Mouse (Mus musculus): ENCODE measurements around the gene Parp16.
A peak's percentile ranks its signal among the peaks of the same experiment; 100 is the strongest.

Parp16 gene

DNA sequence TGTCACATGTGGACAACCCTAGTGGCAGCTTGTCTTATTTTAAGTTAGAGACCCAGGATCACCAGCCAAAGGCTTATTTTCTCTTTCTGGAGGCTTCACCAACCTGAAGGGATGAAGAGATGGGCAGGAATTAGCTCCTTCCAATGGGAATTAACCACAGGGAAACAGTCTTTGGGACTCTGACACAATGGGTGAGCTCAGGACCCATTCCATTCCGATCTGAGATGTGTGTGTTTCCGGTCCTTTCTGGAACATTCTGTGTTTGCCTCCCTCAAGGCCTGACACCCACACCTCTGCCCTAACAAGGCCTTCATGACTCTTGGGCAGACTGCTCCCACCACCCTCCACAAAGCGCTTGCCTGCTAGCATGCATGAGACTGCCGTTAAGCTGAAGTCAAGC, at the start of gene Parp16:
TSS of gene Parp16 (plus strand) at position 301 of the 400 bp plus-strand sequence.
- no peak for DNase-seq (ENCODE audit: low spot score)

DNA sequence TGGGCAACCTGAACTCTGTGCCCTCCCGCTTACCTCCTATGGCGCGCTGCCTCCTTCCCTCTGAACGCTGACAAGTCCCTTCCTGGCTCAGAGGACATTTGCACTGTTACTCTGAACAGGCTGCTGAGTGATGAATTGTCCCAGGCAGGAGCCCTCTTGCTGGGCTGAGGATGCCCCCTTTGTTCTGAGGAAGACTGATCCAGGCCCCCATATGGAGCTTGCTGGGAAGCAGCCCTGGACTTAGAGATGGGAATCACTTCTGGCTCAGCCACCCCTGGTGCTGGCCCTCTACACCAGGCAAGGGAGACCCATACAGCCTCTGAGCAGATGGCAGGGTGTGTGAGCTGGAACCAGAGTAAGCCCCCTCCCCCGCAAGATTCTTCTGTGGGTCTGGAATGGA, 49.2 kb upstream of the Parp16 start:
- no peak for DNase-seq (ENCODE audit: low spot score)

DNA sequence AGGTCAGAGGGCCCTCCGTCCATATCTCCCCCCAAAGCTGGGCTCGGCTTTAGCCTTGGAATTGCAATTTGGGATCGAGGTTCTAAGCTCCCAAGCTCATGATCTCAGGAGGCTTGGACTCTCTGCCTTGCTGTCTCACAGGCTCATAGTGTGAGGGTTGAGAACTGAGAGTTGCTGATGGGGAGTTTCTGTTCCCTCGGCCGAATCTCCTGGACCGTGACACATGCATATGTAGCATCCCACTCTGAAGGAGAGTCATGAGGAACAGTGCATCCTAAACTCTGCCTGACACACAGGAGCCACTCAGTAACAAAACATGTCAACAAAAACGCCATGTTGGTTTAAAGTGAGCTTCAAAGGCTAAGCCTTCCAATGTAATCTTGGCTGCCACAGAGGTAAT, 46.6 kb upstream of the Parp16 start:
- DNase-seq (ENCODE audit: low spot score) = no peak

DNA sequence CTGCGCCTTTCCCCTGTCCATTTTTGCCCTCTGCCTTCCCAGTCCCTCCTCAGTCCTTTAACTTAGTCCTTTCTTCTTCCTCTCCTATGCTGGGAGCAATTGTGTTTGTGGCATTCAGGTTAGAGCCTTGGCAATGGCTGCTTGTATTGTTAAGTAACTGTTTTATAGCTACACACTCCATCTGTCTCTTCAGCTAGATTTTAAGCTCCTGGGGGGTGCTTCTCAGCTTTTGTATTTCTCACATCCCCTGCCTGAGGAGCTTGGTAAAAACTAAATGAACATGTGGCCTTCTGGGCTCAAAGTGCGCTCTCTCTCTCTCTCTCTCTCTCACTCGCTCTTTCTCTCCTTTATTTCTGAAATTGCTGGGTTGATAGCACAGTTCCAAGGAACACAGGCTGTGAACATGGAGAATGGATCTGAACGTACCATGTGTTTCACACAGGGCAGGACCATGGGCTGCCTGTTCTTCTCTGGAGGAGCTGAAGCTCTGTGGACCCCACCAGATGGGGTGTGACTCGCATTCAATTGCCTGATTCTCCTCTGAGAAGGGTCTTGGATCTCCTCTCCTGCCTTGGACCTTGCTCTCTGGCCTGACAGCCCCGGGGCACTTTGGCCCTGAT, 42.3 kb upstream of the Parp16 start:
- DNase-seq (ENCODE audit: low spot score) = no peak

DNA sequence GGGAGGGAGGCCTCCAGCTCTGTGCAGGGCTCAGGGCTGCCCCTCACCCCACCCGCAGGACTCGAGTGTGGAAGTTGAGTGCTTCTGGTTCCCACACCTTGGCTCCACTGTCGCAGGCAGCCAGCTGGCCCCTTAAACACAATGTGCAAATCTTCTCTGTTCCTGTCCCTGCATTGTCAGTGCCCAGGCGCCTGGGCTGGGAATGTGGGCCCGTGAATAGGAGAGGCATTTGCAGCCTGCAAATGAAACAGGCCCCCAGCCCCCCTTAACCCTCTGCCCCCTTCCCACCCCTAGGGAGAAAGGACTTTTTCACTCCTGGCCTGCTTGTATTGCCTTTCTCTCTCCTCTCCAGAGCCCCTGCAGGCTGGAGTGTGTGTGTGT, 41.8 kb upstream of the Parp16 start:
- no peak for DNase-seq (ENCODE audit: low spot score)

DNA sequence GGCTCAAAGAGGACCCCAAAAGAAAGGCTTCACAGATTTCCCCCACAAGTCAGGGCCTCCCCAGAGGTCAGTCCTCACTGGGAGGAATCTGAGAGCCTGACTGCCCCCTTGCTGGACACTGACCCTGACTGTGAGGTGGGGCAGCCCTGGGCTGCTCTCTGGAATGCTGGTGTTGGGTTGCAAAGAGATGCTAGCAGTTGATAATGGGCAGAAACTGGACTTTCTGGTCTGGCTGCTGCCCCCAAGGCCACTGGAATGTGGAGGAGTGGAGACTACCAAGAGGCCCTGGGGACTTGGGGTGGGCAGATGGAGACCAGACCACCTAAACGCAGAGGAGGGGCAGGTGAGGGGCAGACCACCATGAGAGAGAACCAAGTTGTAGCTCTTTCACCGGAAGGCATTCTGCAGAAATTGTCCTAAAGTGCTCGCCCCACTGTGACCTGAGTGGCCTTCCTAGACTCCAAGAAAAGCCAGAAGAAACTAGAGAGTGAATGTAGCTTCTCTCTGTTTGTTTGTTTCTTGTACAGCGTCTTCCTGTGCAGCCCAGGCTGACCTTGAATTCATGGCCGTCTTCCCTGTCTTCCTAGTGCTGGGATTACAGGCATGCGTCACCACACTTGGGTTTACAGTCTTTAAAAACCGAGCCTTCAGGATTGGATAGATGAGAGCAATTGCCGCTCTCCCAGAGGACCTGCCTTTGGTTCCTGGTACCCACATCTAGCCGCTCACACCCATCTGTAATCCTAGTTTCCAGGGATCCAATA, 40.3 kb upstream of the Parp16 start:
- peak; percentile 30 for DNase-seq (ENCODE audit: low spot score)

DNA sequence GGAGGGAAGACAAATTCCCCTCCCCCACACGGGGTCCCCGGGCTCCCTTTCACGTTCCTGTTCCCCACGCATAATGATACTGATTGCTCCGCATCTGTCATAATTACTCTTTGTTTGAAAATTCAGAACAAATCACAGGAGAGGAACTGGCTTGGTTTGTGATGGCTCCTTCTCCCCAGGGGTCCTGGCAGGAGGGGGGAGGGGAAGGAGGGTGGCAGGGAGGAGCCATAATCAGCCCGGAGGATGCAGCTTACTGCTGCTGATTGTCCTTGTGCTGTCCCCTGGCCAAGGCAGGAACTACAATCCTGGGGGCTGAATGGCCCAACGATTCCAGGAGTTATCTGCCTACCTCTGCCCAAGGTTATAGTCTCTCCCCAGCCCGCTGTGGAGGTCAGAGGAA, 38.5 kb upstream of the Parp16 start:
- no peak for DNase-seq (ENCODE audit: low spot score)

DNA sequence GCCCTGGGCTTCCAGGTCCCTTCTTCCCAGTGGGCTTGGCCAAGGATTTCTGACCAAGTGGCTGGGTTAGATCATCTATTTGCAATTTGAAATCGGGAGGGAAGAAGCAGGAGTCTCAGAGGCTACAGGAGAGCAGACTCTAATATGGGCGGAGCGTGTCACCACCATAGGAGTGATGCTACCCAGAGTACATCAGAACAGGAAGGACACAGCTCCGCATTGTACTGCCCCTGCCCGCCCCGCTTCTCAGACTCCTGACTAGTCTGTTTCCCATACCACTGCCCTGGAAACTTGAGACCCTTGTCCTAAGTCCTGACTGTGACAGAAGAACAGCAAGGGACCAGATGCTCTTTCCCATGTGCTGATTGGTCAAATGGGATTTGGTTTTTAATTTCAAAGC, 37.5 kb upstream of the Parp16 start:
- DNase-seq (ENCODE audit: low spot score) = no peak

DNA sequence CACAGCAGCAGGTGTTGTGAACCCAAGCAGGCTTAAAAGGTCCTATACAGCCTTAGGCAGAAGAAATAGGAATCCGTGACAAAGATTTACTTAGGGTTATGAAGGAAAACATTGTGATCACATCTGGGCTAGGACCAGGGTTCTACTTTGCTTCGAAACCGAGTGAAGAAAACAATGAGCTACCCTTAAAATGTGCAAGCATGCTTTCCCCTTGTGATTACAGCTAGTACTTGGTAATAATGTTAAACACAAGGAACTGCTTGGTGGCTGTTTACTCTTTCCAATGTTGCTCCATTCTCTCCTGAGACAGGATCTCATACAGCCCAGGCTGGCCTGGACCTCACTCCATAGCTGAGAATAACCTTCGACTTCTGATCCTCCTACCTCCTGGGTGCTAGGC, 34.0 kb upstream of the Parp16 start:
- DNase-seq (ENCODE audit: low spot score) = no peak

DNA sequence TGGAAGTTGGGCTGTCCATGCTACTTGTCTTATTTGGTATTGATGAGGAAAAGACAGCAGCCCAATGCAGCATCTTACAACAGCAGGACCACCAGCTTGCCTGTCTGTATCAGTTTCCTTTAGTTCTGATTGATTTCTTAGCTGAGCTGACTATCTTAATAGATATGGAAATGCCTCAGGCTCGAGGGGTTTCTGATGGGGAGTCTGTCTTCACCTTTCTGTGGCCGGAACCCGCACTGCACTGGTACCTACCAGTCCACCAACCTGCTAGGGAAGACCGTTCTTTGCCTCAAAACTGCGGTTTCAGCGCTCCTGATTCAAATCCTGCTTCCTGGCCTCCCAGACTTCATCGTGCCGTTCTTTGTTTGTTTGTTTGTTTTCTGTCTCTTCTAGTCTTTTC, 33.3 kb upstream of the Parp16 start:
- DNase-seq (ENCODE audit: low spot score) = no peak

DNA sequence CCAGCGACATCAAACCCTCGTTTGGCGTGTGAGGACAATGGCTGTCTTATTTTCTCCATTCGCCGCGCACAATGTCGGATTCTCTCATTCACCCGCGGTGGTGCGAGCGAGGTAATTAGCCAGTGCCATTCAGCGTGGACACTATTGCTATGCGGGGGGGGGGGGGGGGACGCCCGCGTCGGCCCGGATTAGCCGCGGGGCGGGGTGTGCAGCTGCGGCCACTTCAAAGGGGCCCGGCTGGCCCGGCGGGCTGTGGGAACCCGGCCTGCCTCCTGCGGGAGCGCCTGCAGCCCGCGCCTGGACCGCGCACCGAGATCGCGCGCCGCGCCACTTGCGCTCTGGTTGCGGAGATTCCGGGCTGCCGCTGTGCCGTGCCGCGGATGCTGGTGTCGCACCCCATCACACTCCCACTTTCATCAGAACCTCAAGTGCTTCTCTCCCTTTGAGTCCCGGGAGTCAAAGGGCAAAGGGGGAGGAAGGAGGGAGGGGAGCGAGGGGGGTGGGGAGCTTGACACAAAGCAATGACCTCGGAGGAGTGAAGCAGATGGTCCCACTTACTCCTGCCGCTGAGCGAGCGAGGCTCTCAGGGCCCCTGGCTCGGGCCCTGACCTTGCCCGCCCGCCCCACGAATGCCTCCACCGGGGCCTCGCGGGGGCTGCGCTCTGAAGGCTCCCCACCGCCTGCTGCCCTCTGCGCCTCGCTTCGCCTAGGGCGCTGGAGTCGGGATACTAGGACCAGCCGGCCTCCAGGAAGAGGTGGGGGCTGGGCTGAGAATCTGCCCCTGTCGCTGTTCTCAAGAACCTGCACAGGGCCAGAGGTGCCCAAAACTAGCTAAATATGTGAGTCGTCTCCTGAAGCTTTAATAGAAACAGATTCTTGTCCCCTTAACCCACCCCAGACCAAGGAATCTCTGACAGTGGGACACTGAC, 32.2 kb upstream of the Parp16 start:
- DNase-seq (ENCODE audit: low spot score) = peak; percentile 40

DNA sequence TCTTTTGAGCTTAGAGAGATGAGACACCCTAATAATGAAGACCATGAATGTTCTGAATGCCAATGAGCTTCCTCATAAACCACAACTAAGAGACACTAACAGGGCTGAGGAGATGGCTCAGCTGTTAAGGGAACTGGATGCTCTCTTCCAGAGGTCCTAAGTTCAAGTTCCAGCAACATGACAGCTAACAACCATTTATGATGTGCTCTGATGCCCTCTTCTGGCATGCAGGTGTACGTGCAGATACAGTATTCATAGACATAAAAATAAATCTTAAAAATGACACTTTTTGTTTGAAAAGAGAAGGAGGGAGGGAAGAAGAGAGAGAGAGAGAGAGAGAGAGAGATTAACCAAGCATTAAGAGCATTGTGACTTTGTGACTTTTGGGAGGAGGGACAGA, 30.3 kb upstream of the Parp16 start:
- no peak for DNase-seq (ENCODE audit: low spot score)

DNA sequence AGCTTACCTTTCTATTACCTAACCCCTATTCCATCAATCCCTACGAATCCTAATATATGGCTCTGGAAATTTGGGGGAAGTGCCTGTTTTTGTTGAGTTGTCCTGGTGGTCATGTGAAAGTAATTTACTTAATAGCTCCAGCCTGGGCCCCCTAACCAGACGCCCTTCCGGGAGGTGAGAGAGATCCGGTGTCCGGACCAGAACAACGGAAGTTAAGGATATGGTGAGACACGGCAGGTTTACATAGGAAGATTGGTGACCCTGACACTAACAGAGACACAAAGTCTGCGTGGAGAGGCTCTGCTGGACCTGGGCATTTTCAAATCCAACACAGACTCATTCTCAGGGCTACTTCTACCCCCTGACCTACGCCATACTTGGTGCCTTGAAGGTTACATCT, 28.8 kb upstream of the Parp16 start:
- no peak for DNase-seq (ENCODE audit: low spot score)

DNA sequence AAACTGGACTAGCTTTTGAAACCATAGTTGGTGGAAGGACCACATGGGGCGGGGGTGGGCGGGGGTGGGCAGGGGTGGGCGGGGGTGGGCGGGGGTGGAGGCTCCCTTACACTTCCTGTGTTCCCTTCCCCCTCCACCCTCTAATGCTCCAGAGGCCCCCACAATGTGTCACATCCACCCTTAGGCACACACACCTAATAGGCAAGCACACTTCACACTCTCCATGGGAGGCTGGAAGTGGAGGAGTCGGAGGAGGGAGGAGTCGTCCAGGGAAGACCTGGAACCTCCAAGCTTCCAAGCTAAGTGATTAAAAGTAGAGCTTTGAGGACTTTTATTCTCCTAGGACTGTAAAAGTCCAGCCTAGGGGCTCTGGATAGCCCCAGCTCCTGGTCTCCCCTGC, 26.6 kb upstream of the Parp16 start:
- DNase-seq (ENCODE audit: low spot score) = no peak

DNA sequence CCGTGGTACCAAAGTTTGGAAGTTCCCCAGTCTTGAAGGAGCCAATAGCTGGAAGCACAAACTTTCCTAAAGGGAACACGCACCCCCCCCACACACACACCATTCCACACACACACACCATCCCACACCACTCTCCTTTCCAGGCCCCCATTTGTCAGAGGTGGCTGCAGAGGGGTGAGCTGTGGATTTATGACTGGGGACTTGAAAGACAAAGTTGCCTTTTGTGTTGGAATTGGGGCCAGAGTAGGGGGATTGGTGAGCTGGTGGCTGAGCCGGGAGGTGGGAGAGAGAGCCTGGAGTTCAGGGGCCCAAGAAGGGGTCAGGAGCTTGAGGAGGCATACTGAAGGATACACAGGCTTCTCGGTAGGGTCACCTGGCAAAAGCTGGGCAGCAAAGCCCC, 26.2 kb upstream of the Parp16 start:
- DNase-seq (ENCODE audit: low spot score) = no peak

DNA sequence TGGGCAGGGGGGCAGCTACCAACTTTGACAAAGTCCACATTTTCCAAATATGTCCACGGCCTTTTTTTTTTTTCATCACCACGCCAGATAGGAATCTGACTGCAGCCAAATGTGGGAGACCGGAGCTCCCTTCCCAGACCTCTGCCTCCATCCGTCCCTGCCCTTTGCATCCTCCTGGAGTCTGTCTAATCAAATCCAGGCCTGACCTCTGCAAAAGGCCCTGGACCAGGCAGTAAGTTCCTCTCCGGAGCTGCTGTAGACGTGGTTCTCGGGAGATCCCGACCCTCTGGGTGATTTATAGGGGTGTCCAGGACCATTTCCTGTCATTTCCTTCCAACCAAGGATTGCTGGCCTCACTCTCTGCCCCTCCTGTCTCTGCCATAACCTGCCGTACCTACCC, 22.5 kb upstream of the Parp16 start:
- DNase-seq (ENCODE audit: low spot score) = no peak

DNA sequence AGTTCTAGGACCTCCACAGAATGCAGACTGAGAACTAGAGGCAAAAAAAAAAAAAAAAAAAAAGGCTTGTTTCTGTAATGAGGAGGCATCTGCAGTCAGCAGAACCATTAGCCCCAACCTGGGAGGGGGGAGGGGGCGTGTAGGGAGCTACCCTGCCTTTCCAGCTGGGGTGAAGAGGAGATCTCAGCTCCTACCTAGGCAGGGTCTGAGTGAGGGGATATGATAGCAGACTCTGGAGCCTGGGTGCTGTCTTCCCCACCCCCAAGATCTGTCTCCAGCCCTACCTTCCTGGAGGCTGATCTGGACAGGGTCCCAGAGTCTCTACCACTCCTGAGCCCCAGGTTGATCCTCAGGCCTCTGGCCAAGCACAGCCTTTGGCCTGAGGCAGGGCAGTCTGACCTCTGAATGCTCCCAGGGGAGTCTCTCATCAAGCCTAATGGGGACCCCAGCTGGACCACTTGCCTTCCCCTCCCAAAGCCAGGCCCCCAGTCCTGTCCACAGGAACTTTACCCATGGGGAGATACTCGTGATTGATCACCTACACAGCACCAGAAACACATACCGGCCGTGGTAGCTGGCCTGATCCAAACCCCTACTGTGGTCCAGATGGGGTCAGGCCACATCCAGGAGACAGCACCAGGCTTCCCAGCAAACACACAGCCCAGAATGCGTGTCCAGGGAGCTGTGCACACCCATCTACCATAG, 19.8 kb upstream of the Parp16 start:
- no peak for DNase-seq (ENCODE audit: low spot score)

DNA sequence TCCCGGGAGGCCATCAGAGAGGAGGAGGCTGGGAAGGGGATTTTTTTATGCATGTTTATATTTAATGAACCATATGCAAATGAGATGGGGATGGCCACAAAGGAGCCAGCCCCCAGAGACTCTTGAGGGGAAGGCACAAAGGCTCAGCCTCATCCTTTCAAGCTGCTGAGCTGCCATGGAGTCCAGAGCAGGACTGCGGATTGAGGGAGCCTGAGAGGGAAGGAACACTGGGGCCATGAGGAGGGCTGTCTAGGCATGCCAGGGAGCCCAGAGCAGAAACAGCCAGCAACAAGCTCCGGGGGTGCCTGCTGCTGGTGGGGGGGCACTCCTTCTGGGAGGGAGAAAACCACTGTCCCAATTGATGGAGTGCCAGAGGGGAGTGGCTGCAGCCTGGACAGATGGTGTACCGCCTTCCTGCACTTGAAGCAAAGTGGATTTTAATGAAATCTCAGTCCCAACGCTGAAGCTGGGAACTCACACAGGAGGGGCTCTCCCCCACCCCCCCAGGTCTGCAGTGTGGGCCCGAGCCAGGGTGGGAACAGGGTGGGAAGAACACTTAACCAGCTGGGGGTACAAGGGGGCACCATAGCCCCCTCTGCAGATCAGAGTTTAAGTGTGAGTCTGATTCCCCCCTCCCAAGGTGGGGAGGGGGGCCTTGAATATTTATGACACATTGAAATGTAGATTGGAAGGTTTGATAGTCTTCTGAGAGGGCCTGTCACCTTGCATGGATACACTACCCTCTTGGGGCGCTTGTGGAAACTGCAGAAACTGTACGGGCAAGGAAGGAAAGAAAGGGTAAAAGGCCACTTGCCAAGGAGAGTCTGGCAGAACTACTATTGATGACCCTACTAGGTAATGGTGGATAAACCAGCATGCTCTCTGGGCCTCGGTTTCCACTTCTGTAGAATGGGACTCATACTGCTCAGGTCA, 18.9 kb upstream of the Parp16 start:
- DNase-seq (ENCODE audit: low spot score) = no peak

DNA sequence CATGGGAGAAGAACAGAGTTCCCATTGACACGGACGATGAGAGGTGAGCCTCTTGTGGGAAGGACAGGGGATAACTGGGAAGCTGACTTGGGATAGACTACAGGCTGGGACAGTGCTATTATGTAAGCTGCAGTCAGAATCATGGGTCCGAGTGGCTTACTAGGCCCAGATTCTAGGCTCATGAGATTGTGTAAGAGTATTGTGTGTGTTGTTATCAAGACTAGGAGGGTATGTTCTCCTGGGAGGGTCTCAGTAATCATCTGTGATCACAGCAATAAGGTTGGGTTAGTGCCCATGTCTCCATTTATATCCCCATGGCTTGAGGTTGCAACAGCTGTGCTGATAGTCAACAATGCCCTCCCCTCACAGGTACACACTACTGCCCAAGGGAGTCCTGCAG, 17.7 kb upstream of the Parp16 start:
- DNase-seq (ENCODE audit: low spot score) = no peak

DNA sequence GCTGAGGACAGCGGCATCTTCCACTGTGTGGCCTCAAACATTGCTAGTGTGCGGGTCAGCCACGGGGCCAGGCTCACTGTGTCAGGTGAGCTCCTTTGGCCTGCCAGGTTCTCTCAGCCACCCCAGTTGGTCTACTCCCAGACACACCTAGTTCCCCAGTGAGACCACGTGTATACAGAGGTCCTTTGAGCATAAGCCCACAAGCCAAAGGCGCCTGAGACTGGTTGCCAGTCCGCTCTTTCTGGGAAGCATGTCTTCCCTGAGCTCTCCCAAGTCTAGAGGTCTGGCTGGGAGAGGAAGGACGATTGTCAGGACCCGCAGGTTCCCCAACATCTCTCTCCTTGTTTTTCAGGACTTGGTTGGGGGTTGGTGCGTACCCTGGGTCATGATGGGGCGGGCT, 17.2 kb upstream of the Parp16 start:
- no peak for DNase-seq (ENCODE audit: low spot score)

Measured in ovary, postnatal 36 days (tissue).